Mouse (Mus musculus): ENCODE data around the gene Dus3l.
A peak's percentile ranks its signal among the peaks of the same experiment; 100 is the strongest.

Dus3l gene

GRCm38 (mm10) chr17:56754271-56755185 lies 10.0 kb upstream of the Dus3l start:
- no peak for DNase-seq (ENCODE audit: low spot score in 2 of 2)

- no peak for DNase-seq (ENCODE audit: low spot score in 2 of 2)
Measured at GRCm38 (mm10) chr17:56756703-56757399, 7.7 kb upstream of the Dus3l start.

- DNase-seq (ENCODE audit: low spot score in 2 of 2): peak; percentile 64 to 73
Measured at GRCm38 (mm10) chr17:56757416-56758123, 7.0 kb upstream of the Dus3l start, which contains the start of gene Nrtn. Gene Nrtn (minus strand): TSS chr17:56757530.

DNA sequence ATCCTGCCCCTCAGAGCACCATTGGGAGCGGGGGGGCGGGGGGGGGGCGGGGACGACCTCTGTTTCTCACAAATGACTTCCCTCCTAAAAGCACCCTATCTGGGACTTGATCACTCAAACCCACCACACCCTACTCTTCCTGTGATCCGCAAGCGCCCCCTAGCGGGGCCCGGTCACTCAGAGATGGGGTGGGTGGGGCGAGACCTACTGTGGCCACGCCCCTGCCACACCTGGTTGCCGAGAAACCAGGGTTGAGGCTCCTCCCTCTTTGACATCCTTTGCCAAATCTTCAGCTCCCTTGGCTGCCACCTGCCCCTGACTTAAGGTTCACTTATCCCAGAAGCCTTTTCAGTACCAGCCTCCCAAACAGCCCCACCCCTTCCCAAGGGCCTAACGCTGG lies 6.4 kb upstream of the Dus3l start:
- peak in 1 of 2 experiments; percentile 54 for DNase-seq (ENCODE audit: low spot score in 2 of 2)

DNA sequence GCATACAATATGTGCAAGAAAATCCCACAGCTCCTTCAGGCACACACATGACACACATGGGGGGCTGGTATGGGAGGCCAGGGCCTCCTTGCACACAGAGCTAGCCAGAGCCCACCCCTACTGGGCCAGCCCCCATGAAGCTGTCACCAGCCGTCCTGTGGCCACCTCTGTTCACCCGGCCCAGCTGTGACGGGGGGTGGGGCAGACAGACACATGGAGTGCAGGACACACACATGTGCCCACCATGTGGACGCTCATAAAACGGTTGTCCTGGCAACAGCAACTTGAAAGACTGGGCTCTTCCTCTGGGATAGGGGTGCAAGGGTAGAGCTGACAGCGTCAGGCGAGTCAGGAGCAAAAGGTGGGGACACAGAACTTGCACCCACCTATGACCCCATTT lies 5.3 kb upstream of the Dus3l start:
- DNase-seq (ENCODE audit: low spot score in 2 of 2): no peak

DNA sequence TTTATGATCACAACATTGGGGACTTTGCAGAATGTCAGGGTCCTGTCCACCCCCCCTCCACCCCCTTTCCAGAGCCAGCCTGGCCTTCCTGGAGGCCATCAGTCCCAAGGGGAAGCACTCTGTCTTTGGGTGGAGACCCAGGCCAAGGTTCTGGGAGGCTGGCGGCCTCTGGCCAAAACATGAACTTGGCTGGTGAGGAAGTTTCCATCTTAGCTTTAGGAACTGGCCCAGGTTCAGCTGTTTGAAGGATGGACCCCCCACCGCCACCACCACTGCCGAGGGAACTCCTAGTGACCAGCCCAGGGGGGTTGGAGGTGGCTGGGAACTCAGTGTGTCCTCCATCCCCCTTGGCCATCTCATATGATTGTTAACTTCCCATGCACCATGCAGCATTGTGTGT lies 3.5 kb upstream of the Dus3l start:
- no peak for DNase-seq (ENCODE audit: low spot score in 2 of 2)

- DNase-seq (ENCODE audit: low spot score in 2 of 2): peak; percentile 82 to 83
Measured at GRCm38 (mm10) chr17:56761991-56762410, 2.6 kb upstream of the Dus3l start.

DNA sequence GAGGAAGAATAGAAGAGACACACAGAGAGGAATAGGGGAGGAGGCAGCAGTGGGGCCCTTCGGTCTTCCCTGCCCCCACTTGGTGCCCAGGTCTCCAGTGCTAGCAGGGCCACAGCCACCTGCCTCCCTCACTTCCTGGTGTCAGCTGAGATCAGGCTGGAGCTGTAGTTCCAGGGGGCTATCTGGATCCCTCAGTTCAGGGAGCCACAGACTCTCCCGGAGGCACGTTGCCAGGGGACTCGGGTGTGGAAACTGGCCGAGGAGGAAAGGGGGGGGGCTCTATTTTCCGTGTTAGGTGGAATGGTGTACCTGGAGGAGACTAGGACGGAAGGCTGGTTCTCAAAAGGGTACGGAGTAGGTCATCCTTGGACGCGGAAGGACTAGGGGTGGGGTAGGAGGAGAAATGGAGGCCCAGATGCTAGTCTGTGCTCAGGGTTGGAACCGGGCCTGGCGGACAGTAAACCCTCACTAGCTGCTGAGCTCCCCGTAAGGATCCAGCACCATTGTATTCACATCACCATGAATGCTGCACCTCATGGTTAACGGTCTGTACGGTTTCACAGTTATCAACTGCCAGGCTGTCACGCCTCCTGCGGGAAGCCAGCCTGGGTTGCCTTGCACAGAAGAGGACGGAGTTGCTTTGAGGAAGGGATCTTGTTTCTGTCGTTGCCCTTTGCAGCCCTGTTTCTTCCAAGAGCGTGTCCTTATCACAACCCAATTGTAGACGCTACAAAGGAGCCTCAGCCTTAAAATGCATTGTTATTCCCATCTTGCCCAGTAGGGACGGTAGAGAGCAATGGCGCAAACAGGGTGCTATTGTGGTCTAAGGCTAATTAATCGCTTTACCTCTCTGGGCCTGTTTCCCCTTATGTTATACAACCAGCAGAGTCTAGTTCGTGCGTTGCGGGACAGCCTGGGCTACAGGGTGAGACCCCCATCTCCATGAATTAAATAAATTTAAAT lies 1.5 kb upstream of the Dus3l start:
- DNase-seq (ENCODE audit: low spot score in 2 of 2): peak; percentile 51 to 62

- no peak for DNase-seq (ENCODE audit: low spot score in 2 of 2)
Measured at GRCm38 (mm10) chr17:56763741-56764250, 761 bp upstream of the Dus3l start.

- DNase-seq (ENCODE audit: low spot score in 2 of 2): no peak
Measured at GRCm38 (mm10) chr17:56765431-56765830, 874 bp downstream of the Dus3l start.

DNA sequence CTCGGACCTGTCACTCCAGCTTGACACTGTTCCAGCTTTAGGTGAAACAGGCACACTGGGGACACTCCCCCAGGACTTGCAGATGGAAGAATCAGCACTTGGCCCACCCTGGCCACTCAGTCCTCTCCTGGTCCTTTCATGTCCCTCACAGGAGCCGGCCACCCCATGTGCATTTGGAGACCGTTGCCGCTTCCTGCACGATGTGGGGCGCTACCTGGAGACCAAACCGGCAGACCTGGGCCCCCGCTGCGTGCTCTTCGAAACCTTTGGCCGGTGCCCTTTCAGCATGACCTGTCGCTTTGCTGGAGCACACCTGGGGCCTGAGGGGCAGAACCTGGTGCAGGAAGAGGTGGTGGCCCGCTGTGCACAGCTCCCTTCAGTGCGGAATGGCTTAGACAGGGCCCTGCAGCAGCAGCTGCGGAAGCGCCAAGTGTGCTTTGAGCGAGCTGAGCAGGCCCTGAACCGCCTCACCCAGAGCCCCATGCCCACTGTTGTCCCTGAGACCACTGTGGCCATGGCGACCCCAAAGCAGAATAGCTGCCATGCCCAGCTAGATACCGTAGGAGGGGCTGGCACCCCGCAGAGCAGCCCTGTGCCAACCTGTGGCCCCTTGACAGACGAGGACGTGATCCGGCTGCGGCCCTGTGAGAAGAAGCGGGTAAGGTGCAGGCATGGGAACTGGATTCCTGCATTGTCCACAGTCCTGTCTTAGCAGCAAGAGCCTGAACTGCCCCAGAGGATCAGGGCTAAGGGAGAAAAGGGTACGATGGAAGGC lies 2.3 kb downstream of the Dus3l start:
- no peak for DNase-seq (ENCODE audit: low spot score in 2 of 2)

DNA sequence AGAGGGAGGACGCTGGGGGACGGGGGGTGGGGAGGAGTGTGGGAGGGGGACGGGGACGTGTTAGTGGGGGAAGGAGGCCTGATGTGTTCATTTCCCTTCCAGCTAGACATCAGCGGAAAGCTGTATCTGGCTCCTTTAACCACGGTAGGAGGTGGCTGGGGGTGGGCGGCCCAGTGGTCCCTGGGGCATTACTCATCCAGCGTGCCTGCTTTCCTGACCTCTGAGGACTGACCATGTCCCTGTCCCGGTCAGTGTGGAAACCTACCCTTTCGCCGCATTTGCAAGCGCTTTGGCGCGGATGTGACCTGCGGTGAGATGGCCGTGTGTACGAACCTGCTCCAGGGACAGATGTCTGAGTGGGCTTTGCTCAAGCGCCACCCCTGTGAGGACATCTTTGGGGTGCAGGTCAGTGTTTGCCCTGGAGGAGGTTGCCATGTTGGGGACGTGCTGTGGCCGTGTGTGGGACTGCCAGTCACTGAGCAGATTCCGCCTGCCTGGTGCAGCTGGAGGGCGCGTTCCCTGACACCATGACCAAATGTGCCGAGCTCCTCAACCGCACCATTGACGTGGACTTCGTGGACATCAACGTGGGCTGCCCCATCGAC lies 3.1 kb downstream of the Dus3l start:
- DNase-seq (ENCODE audit: low spot score in 2 of 2): no peak

- DNase-seq (ENCODE audit: low spot score in 2 of 2): no peak
Measured at GRCm38 (mm10) chr17:56768941-56769340, 4.4 kb downstream of the Dus3l start.

DNA sequence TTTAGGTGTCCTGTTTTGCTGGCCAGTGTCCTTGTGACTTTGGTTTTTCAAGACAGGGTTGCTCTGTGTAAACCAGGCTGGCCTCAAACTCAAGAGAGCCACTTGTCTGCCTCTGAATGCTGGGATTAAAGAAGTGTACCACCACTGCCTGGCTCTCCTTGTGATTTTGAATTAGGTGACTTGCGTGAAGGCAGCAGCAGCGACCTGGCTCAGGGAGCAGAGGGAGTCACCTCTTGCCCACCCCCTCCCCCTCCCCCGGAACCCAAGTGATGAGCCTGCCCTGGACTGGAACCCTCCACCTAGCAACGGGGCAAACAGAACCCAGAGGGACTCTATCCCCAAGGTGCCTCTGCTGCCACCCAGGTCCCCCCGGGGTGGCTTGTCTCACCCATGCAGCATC lies 5.4 kb downstream of the Dus3l start, which contains the start of gene Prr22:
Prr22 (plus strand) TSS at position 301 of the 400 bp plus-strand sequence.
- DNase-seq (ENCODE audit: low spot score in 2 of 2): no peak

- no peak for DNase-seq (ENCODE audit: low spot score in 2 of 2)
Measured at GRCm38 (mm10) chr17:56777568-56777967, 13.0 kb downstream of the Dus3l start.

- DNase-seq (ENCODE audit: low spot score in 2 of 2): no peak
Measured at GRCm38 (mm10) chr17:56778779-56779362, 14.3 kb downstream of the Dus3l start.

DNA sequence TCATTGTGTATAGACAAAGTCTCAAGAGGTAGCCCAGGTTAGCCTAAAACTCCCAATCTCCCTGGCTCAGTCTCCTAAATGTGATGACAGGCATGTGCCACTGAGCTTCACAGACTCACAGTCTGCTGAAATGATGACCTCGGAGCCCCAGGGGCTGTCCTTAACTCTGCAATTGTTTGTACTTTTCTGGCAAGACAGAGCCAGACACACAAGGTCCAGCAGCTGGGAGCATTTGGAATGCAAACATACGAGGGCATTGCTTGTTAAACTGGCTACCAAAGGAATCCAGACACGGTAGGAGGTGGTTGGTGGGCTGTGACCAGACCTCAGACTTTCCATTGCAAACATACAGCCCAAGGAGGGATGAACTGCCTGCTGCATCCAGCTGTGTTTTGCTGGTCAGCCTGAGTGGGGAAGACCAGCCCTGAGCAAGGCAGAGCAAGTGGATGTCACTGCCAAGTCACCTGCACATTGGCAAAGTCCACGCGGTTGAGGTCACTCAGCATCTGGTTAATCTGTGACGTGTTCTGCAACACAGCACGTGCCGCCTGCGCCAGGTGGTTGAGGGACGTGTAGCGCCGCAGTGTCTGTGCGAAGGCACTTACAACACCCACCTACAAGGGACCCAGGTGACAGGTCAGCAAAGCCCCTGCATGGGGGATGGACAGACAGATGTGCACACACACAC lies 15.9 kb downstream of the Dus3l start:
- DNase-seq (ENCODE audit: low spot score in 2 of 2): no peak

GRCm38 (mm10) chr17:56788886-56789285 lies 24.3 kb downstream of the Dus3l start:
- no peak for DNase-seq (ENCODE audit: low spot score in 2 of 2)

DNA sequence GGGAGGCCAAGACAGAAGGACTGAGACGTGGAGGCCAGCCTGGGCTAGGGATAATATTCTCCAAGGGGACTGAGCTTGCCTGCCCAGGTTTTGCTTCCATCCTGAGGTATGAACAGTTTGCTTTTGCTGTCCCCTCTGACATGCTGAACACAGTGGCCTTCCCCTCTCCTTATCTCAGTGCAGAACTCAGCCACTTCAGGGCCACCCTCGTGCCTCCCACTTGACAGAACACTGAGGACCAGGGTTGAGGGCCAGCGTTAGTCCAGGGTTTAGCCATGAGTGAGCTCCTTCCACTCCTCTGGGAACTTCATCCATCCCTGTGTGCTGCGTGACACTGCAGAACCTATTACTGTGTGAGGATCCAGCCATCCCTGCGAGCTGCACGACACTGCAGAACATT lies 24.7 kb downstream of the Dus3l start:
- no peak for DNase-seq (ENCODE audit: low spot score in 2 of 2)
